Mouse (Mus musculus) C2C12 (cell line): ENCODE data around the gene Auts2. TPM values are rescaled to one million over a fixed set of nuclear protein-coding genes. Genes with fewer than 3 reads are reported as not detected.

Source experiments
- H3K27me3 ChIP-seq: one replicate; pipeline ENCODE4 v1.6.1; 2011; ENCODE audit not compliant: control insufficient read depth, insufficient read depth, insufficient read length
- H3K36me3 ChIP-seq: one replicate; pipeline ENCODE4 v1.6.1; 2011; ENCODE audit not compliant: control insufficient read depth, insufficient read depth
- H3K4me3 ChIP-seq: one replicate; pipeline ENCODE4 v1.5.1; 2011; ENCODE audit warnings: mild to moderate bottlenecking, control low read depth; ENCODE audit not compliant: poor library complexity, insufficient read depth, severe bottlenecking
- H3K79me2 ChIP-seq: one replicate; pipeline ENCODE4 v1.6.1; 2011; ENCODE audit not compliant: control insufficient read depth, insufficient read depth
- H3K79me3 ChIP-seq: one replicate; pipeline ENCODE4 v1.6.1; 2011; ENCODE audit warnings: low read depth, control low read depth
- H3ac ChIP-seq: one replicate; pipeline ENCODE3; 2011; ENCODE audit warnings: low read depth; ENCODE audit not compliant: control insufficient read depth, insufficient read length
- CEBPB ChIP-seq: IDR thresholded peaks from one replicate; pipeline ENCODE4 v1.6.1; 2011; ENCODE audit warnings: low read depth, mild to moderate bottlenecking, control low read depth, moderate library complexity
- CTCF ChIP-seq: IDR thresholded peaks from one replicate; pipeline ENCODE4 v1.5.1; 2011; ENCODE audit not compliant: control insufficient read depth, insufficient read depth, insufficient read length
- FOSL1 ChIP-seq: IDR thresholded peaks from one replicate; pipeline ENCODE4 v1.8.0; 2011; ENCODE audit warnings: mild to moderate bottlenecking, low read length; ENCODE audit not compliant: poor library complexity, insufficient read depth, severe bottlenecking
- MAX ChIP-seq: IDR thresholded peaks from one replicate; pipeline ENCODE4 v1.6.1; 2011; ENCODE audit warnings: mild to moderate bottlenecking, control low read depth
- MYOD1 ChIP-seq: IDR thresholded peaks from one replicate; pipeline ENCODE4 v1.6.1; 2011; ENCODE audit warnings: low read depth; ENCODE audit not compliant: control insufficient read depth, insufficient read length
- MYOG ChIP-seq: IDR thresholded peaks from one replicate; pipeline ENCODE4 v1.6.1; 2011; ENCODE audit not compliant: control insufficient read depth, insufficient read length; ENCODE audit errors: extremely low read depth
- USF1 ChIP-seq: IDR thresholded peaks from one replicate; pipeline ENCODE4 v1.6.1; 2011; ENCODE audit warnings: low read depth, mild to moderate bottlenecking, control low read depth, moderate library complexity
- polyA plus RNA-seq: library from polyadenylated mRNA; unstranded; fragments of >200 nt; fragmentation: generic; extraction: Trizol; gene quantifications from one replicate; pipeline ENCODE4 v1.2.1, GENCODE M21; 2012; ENCODE audit warnings: missing spikeins

Auts2 gene
- polyA plus RNA-seq, 1 experiment: 8.4 TPM

DNA sequence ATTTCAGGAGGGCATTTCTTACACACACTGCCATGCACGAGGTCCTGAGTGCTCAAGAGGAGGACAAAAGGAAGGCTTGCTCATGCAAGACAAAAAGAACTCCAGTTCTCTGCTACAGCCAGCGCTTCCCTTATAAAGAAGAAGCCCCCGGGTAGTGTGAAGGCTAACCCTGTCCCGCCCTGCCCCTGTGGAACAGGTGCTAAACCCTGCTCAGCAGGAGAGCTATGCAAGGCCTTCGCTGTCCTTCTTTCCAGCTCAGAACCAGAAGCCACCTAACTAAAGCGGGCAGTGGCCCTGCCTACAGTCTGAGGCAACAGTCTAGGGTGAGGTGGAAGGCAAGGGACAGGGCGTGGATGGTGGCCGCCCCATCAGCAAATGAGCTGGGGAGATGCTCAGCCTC is 947.4 kb downstream of the Auts2 start:
- Histone ChIP-seq H3K4me3 (no peak overlapping the region), H3K27me3 (no peaks in the 10 kb centered on the region), H3K36me3 (no peaks in the 10 kb centered on the region), H3ac (no peak overlapping the region), H3K79me3 (no peaks in the 10 kb centered on the region), H3K79me2 (no peaks in the 10 kb centered on the region)
- TF ChIP-seq CTCF (no peak), FOSL1 (no peak), MYOD1 (no peak), CEBPB (no peak), MAX (no peak), MYOG (no peak), USF1 (no peak)

DNA sequence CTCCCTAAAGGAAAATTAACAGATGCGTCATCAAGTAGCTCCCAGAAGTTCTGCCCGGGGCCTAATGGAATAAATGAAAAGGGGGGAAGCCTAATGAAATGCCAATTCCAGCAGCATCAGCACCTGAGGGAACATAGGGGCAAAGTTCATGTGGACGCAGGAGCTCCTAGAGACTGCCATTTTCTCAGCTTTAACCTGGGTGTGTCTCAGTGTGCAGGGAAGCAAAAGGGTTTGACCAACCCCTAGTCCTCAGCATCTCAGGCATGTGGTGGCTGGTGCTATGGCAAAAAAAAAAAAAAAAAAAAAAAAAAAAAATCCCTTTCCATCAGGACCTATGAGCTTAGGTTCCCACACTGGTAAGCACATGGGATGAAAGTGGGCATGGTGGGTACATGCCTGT is 948.5 kb downstream of the Auts2 start:
- H3K27me3 ChIP-seq: no peaks in the 10 kb centered on the region
- no peaks in the 10 kb centered on the region for H3K79me2 ChIP-seq
- no peak overlapping the region for H3ac ChIP-seq
- no peaks in the 10 kb centered on the region for H3K36me3 ChIP-seq
- no peak overlapping the region for H3K4me3 ChIP-seq
- H3K79me3 ChIP-seq: no peaks in the 10 kb centered on the region
- no peak for TF ChIP-seq MYOG
- TF ChIP-seq MYOD1: no peak
- TF ChIP-seq CTCF: no peak
- TF ChIP-seq FOSL1: no peak
- TF ChIP-seq MAX: no peak
- no peak for TF ChIP-seq USF1
- no peak for TF ChIP-seq CEBPB

DNA sequence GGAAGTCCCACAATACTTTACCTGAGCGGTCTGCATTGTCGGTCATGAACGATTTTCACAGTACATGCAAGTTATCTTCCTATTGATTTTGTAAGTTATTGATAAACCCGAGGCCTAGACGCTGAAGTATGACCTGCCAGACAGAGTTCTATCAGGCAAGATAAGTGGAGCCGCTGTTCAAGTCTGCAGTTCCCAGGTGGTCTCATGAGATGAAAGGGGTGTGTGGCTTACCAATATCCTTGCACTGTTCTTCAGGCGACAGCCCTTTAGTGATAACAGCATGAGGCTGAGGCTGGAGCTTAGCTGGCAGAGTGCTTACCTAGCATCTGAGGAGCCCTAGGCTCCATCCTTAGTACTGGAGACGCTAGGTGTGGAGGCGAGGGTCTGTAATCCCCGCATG is 949.9 kb downstream of the Auts2 start:
- TF ChIP-seq MAX (no peak), FOSL1 (no peak), CTCF (no peak), CEBPB (no peak), USF1 (no peak), MYOG (no peak), MYOD1 (no peak)
- no peaks in the 10 kb centered on the region for H3K27me3 ChIP-seq

DNA sequence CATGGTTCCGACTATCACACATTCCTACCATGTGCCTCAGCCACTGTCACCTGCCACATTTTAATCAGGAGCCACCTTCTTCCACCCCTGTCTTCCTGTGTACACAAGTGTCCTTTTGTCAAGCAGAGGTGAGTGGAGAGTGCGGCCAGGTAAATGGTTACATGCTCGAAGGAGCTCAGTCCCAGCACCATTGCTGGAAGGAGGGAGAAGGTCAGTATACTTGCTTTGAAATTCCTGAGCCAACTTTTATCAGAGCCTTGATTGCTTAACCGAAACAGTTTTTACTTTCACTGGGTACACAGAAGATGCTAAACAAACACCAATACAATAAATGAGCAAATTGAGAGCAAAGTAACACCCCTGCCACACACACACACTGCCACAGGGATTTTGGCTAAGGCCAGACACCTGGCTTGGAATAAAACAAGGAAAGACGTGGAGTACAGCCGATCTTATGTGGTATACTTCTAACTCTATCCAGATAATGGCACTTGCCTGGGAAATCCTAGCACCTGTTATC is 953.1 kb downstream of the Auts2 start:
- Histone ChIP-seq H3K36me3 (no peaks in the 10 kb centered on the region), H3K79me3 (no peaks in the 10 kb centered on the region), H3ac (no peak overlapping the region), H3K27me3 (no peaks in the 10 kb centered on the region), H3K4me3 (no peak overlapping the region), H3K79me2 (no peaks in the 10 kb centered on the region)
- TF ChIP-seq FOSL1: no peak
- TF ChIP-seq CEBPB: no peak

More for the DNA sequence above, 949.9 kb downstream of the Auts2 start:
- H3K4me3 ChIP-seq: no peak overlapping the region
- no peaks in the 10 kb centered on the region for H3K79me3 ChIP-seq
- H3K79me2 ChIP-seq: no peaks in the 10 kb centered on the region
- no peaks in the 10 kb centered on the region for H3K36me3 ChIP-seq
- no peak overlapping the region for H3ac ChIP-seq

DNA sequence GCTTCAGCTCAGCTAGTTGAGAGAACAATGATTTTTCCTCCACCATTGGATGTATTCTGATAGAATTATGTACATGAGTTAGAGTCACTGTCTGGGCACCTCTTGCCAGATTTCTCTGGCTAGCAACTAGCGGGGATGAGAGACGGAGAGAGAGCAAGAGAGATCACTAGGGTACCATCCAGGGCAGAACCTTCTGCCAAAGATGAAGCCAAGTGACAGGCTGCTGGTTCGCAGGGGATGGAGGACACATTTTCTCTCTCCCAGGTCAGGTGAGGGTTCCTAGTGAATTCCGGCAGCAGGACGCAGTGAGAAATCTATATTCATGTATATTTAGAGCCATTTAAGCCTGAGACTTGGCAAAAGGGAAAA is 956.8 kb downstream of the Auts2 start:
- Histone ChIP-seq H3K4me3 (no peak overlapping the region), H3K36me3 (no peaks in the 10 kb centered on the region), H3K27me3 (no peaks in the 10 kb centered on the region)

GRCm38 (mm10) chr5:131585684-131586331 is 957.3 kb downstream of the Auts2 start:
- H3K4me3 ChIP-seq: no peak overlapping the region
- H3ac ChIP-seq: no peak overlapping the region
- H3K79me3 ChIP-seq: no peaks in the 10 kb centered on the region
- no peaks in the 10 kb centered on the region for H3K79me2 ChIP-seq
- H3K36me3 ChIP-seq: no peaks in the 10 kb centered on the region
- no peak for TF ChIP-seq MYOG
- no peak for TF ChIP-seq CTCF
- no peak for TF ChIP-seq USF1
- TF ChIP-seq FOSL1: no peak
- TF ChIP-seq CEBPB: no peak
- TF ChIP-seq MAX: no peak
- TF ChIP-seq MYOD1: no peak
- no peaks in the 10 kb centered on the region for H3K27me3 ChIP-seq

More for the DNA sequence above, 956.8 kb downstream of the Auts2 start:
- H3ac ChIP-seq: no peak overlapping the region
- TF ChIP-seq USF1: no peak
- no peaks in the 10 kb centered on the region for H3K79me3 ChIP-seq
- H3K79me2 ChIP-seq: no peaks in the 10 kb centered on the region
